Mouse (Mus musculus) embryonic facial prominence, embryonic 12.5 days (tissue): ENCODE data around the gene Necap2. TPM values are rescaled to one million over a fixed set of nuclear protein-coding genes. Genes with fewer than 3 reads are reported as not detected.

ENCODE experiments used
- ATAC-seq: fragments of 200-750 bp; cut with Nextera tagmentation; 2 replicates; pipeline ENCODE4 v1.8.0; 2017; ENCODE audit not compliant: insufficient number of reproducible peaks, insufficient read depth, low FRiP score, low TSS enrichment
- H3K27ac ChIP-seq: fragments of 300-500 bp; sonication (generic); 2 replicates; pipeline ENCODE4 v1.5.1; 2016; ENCODE audit warnings: mild to moderate bottlenecking
- H3K27me3 ChIP-seq: fragments of 300-500 bp; sonication (generic); 2 replicates; pipeline ENCODE4 v1.6.1; 2016; ENCODE audit warnings: mild to moderate bottlenecking, moderate library complexity
- H3K36me3 ChIP-seq: fragments of 300-500 bp; sonication (generic); 2 replicates; pipeline ENCODE4 v1.6.1; 2016; ENCODE audit warnings: mild to moderate bottlenecking
- H3K4me1 ChIP-seq: fragments of 300-500 bp; sonication (generic); 2 replicates; pipeline ENCODE4 v1.6.1; 2016
- H3K4me2 ChIP-seq: fragments of 300-500 bp; sonication (generic); replicated peaks from 2 replicates; pipeline ENCODE4 v1.6.1; 2016; ENCODE audit warnings: mild to moderate bottlenecking, moderate library complexity
- H3K4me3 ChIP-seq: fragments of 300-500 bp; sonication (generic); 2 replicates; pipeline ENCODE4 v1.5.1; 2016; ENCODE audit warnings: mild to moderate bottlenecking
- H3K9ac ChIP-seq: fragments of 300-500 bp; sonication (generic); 2 replicates; pipeline ENCODE4 v1.6.1; 2016; ENCODE audit warnings: mild to moderate bottlenecking, moderate library complexity
- H3K9me3 ChIP-seq: fragments of 300-500 bp; sonication (generic); 2 replicates; pipeline ENCODE4 v1.6.1; 2016; ENCODE audit warnings: mild to moderate bottlenecking, moderate library complexity
- WGBS: fragments of 180-500 bp; shearing (Covaris S2); methylation state at CpG from one replicate; pipeline ENCODE4 v1.1.7; 2016; 5-methylcytosine and 5-hydroxymethylcytosine counted together
- polyA plus RNA-seq: library from polyadenylated mRNA; unstranded; fragments of >200 nt; fragmentation: Nextera tagmentation; extraction: Ambion mirVana; gene quantifications from 2 replicates; pipeline ENCODE4 v1.2.1, GENCODE M21; 2016

Necap2 gene
- polyA plus RNA-seq, 1 experiment from 2014 or later = 79.8 TPM

- H3K27me3 ChIP-seq = no peaks in the 10 kb centered on the region
- no peaks in the 10 kb centered on the region for H3K9me3 ChIP-seq
- 93% methylated on average over 10 of the region's 10 CpGs for WGBS
- H3K27ac ChIP-seq = no peak overlapping the region
- peaks cover 30% of the 10 kb centered on the region for H3K4me1 ChIP-seq
- no peak for ATAC-seq
- H3K9ac ChIP-seq = no peak overlapping the region
- H3K4me2 ChIP-seq = no peak overlapping the region
- peaks cover 32% of the 10 kb centered on the region; the same call in 1 of the 2 replicates for H3K36me3 ChIP-seq
- H3K4me3 ChIP-seq = no peak overlapping the region
Measured at GRCm38 (mm10) chr4:141056970-141057369, 21.2 kb downstream of the Necap2 start.

GRCm38 (mm10) chr4:141053568-141054161 lies 24.5 kb downstream of the Necap2 start:
- Histone ChIP-seq H3K9me3 (no peaks in the 10 kb centered on the region), H3K4me1 (peaks cover 20% of the 10 kb centered on the region), H3K36me3 (peaks cover 34% of the 10 kb centered on the region), H3K4me3 (0 out of 2 replicates have a peak overlapping the region, but pooled peaks have one; percentile 9), H3K27me3 (no peaks in the 10 kb centered on the region), H3K9ac (peak overlapping the region; percentile 42), H3K27ac (peak overlapping the region; percentile 72), H3K4me2 (peak overlapping the region; percentile 33)
- WGBS = 19% methylated on average over 15 of the region's 17 CpGs
- peak; percentile 24; the same call in 1 of the 2 replicates for ATAC-seq

- H3K4me1 ChIP-seq = peaks cover 18% of the 10 kb centered on the region
- H3K9me3 ChIP-seq = no peaks in the 10 kb centered on the region
- H3K27me3 ChIP-seq = no peaks in the 10 kb centered on the region
- peak overlapping the region; percentile 33 for H3K4me2 ChIP-seq
- peak overlapping the region; percentile 72; the same call in 1 of the 2 replicates for H3K27ac ChIP-seq
- H3K36me3 ChIP-seq = peaks cover 34% of the 10 kb centered on the region
- WGBS = 42% methylated on average over 8 of the region's 8 CpGs
- H3K9ac ChIP-seq = peak overlapping the region; percentile 42
- H3K4me3 ChIP-seq = no peak overlapping the region
- ATAC-seq = no peak
Measured at GRCm38 (mm10) chr4:141053138-141053537, 25.0 kb downstream of the Necap2 start.

GRCm38 (mm10) chr4:141052442-141052841 lies 25.7 kb downstream of the Necap2 start:
- H3K9ac ChIP-seq = no peak overlapping the region
- peaks cover 18% of the 10 kb centered on the region for H3K4me1 ChIP-seq
- WGBS = 90% methylated on average over 12 of the region's 12 CpGs
- H3K4me2 ChIP-seq = no peak overlapping the region
- no peak overlapping the region for H3K27ac ChIP-seq
- peaks cover 29% of the 10 kb centered on the region for H3K36me3 ChIP-seq
- no peaks in the 10 kb centered on the region for H3K9me3 ChIP-seq
- H3K4me3 ChIP-seq = no peak overlapping the region
- H3K27me3 ChIP-seq = no peaks in the 10 kb centered on the region
- ATAC-seq = no peak

- ATAC-seq = no peak
- H3K27ac ChIP-seq = 0 out of 2 replicates have a peak overlapping the region, but pooled peaks have one; percentile 18
- peaks cover 18% of the 10 kb centered on the region for H3K4me1 ChIP-seq
Measured at GRCm38 (mm10) chr4:141049476-141049835, 28.7 kb downstream of the Necap2 start.

GRCm38 (mm10) chr4:141048810-141049475 lies 29.2 kb downstream of the Necap2 start:
- H3K27ac ChIP-seq = 0 out of 2 replicates have a peak overlapping the region, but pooled peaks have one; percentile 18
- no peaks in the 10 kb centered on the region for H3K27me3 ChIP-seq
- WGBS = 84% methylated on average over 17 of the region's 17 CpGs
- no peak for ATAC-seq
- no peak overlapping the region for H3K4me2 ChIP-seq
- H3K36me3 ChIP-seq = peaks cover 20% of the 10 kb centered on the region
- H3K9ac ChIP-seq = no peak overlapping the region
- H3K9me3 ChIP-seq = no peaks in the 10 kb centered on the region
- H3K4me3 ChIP-seq = no peak overlapping the region
- H3K4me1 ChIP-seq = peaks cover 14% of the 10 kb centered on the region

More at GRCm38 (mm10) chr4:141049476-141049835, 28.7 kb downstream of the Necap2 start:
- 39% methylated on average over 4 of the region's 4 CpGs for WGBS
- Histone ChIP-seq H3K4me2 (no peak overlapping the region), H3K9me3 (no peaks in the 10 kb centered on the region), H3K36me3 (peaks cover 21% of the 10 kb centered on the region), H3K4me3 (no peak overlapping the region), H3K9ac (peak overlapping the region; percentile 29; the same call in 1 of the 2 replicates), H3K27me3 (no peaks in the 10 kb centered on the region)

GRCm38 (mm10) chr4:141044816-141045215 lies 33.3 kb downstream of the Necap2 start:
- Histone ChIP-seq H3K4me2 (no peak overlapping the region), H3K27ac (peak overlapping the region; percentile 54; the same call in 1 of the 2 replicates), H3K4me1 (peaks cover 2% of the 10 kb centered on the region; the same call in 1 of the 2 replicates), H3K9me3 (no peaks in the 10 kb centered on the region), H3K36me3 (peaks cover 49% of the 10 kb centered on the region), H3K9ac (no peak overlapping the region), H3K4me3 (no peak overlapping the region), H3K27me3 (no peaks in the 10 kb centered on the region)
- no peak for ATAC-seq
- 21% methylated on average over 8 of the region's 8 CpGs for WGBS

- Histone ChIP-seq H3K9ac (no peak overlapping the region), H3K4me1 (no peaks in the 10 kb centered on the region), H3K4me3 (no peak overlapping the region), H3K36me3 (peaks cover 59% of the 10 kb centered on the region), H3K9me3 (no peaks in the 10 kb centered on the region), H3K27me3 (no peaks in the 10 kb centered on the region), H3K4me2 (no peak overlapping the region), H3K27ac (no peak overlapping the region)
- WGBS = 45% methylated on average over 12 of the region's 12 CpGs
- ATAC-seq = no peak
Measured at GRCm38 (mm10) chr4:141041117-141041516, 37.0 kb downstream of the Necap2 start.

GRCm38 (mm10) chr4:141033606-141034549 lies 44.3 kb downstream of the Necap2 start:
- no peaks in the 10 kb centered on the region for H3K9me3 ChIP-seq
- H3K36me3 ChIP-seq = peaks cover 76% of the 10 kb centered on the region
- H3K27ac ChIP-seq = no peak overlapping the region
- WGBS = 81% methylated on average over 27 of the region's 27 CpGs
- no peaks in the 10 kb centered on the region for H3K27me3 ChIP-seq
- no peak overlapping the region for H3K4me2 ChIP-seq
- peak overlapping the region; percentile 17; the same call in 1 of the 2 replicates for H3K9ac ChIP-seq
- ATAC-seq = no peak
- H3K4me1 ChIP-seq = no peaks in the 10 kb centered on the region
- H3K4me3 ChIP-seq = no peak overlapping the region

GRCm38 (mm10) chr4:141031733-141032132 lies 46.4 kb downstream of the Necap2 start:
- Histone ChIP-seq H3K36me3 (peaks cover 70% of the 10 kb centered on the region), H3K27me3 (no peaks in the 10 kb centered on the region), H3K4me3 (no peak overlapping the region), H3K9me3 (no peaks in the 10 kb centered on the region), H3K9ac (no peak overlapping the region), H3K4me2 (no peak overlapping the region), H3K27ac (no peak overlapping the region), H3K4me1 (no peaks in the 10 kb centered on the region)
- 17% methylated on average over 6 of the region's 6 CpGs for WGBS
- peak; percentile 31; the same call in 1 of the 2 replicates for ATAC-seq

GRCm38 (mm10) chr4:141030541-141031206 lies 47.5 kb downstream of the Necap2 start:
- H3K9me3 ChIP-seq = no peaks in the 10 kb centered on the region
- no peak overlapping the region for H3K4me2 ChIP-seq
- H3K27me3 ChIP-seq = no peaks in the 10 kb centered on the region
- WGBS = 88% methylated on average over 18 of the region's 18 CpGs
- H3K27ac ChIP-seq = no peak overlapping the region
- H3K9ac ChIP-seq = peak overlapping the region; percentile 24; the same call in 1 of the 2 replicates
- no peaks in the 10 kb centered on the region for H3K4me1 ChIP-seq
- peaks cover 71% of the 10 kb centered on the region for H3K36me3 ChIP-seq
- no peak for ATAC-seq
- H3K4me3 ChIP-seq = no peak overlapping the region
